Mouse (Mus musculus) bone marrow, adult 2 months (tissue): ENCODE results near the gene Trim71.

Experiments used
- CTCF ChIP-seq: fragments of 200-500 bp; IDR thresholded peaks from 2 replicates; pipeline ENCODE4 v1.5.1; 2011; ENCODE audit warnings: low read length, control low read depth; ENCODE audit not compliant: control insufficient read depth, insufficient read depth
- POLR2A ChIP-seq: fragments of 200-500 bp; IDR thresholded peaks from 2 replicates; pipeline ENCODE4 v1.6.1; 2011; ENCODE audit warnings: low read depth, mild to moderate bottlenecking, control low read depth, low read length, borderline replicate concordance; ENCODE audit not compliant: control insufficient read depth

GRCm38 (mm10) chr9:114613026-114613425 is 48.9 kb upstream of the Trim71 start:
- no peak for TF ChIP-seq POLR2A
- TF ChIP-seq CTCF = no peak
